Mouse (Mus musculus): ENCODE data around the gene Ksr1. TPM values are rescaled to one million over a fixed set of nuclear protein-coding genes. Genes with fewer than 3 reads are reported as not detected.

Ksr1 gene
- polyA plus RNA-seq, 1 experiment from 2014 or later = 5.8 TPM

DNA sequence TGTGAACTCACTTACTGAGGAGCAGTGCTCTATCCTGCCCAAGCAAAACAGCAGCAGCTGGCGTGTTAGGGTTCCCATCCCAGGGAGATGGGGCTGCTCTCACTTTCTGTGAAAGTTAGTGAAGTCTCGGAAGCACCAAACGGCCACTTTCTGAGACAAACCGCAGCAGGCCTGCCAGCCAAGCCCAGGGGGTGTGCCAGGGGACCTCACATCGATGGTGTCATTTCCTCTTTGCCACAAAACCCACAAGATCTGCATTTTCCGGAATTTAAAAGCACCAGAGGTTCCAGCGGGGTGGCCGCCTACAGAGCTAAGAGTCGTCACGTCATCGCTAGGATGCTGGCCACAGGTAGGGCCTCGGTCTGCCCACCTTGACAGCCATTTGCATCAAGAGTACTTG lies 69.7 kb downstream of the Ksr1 start:
- H3K9ac ChIP-seq (replicated peaks; ENCODE audit: low read length) = no peak overlapping the region
- no peaks in the 10 kb centered on the region for H3K9me3 ChIP-seq (ENCODE audit: control insufficient read depth, low read length)
- no peaks in the 10 kb centered on the region for H3K36me3 ChIP-seq (ENCODE audit: control insufficient read depth, insufficient read depth, low read length)
- H3K4me1 ChIP-seq (ENCODE audit: control insufficient read depth, insufficient read depth, low read length) = no peaks in the 10 kb centered on the region
- ATAC-seq (ENCODE audit: low FRiP score, low TSS enrichment) (no peak), DNase-seq (no peak)
- 90% methylated on average over 12 of the region's 12 CpGs for WGBS
- H3K27ac ChIP-seq (replicated peaks; ENCODE audit: low read depth, low read length) = no peak overlapping the region
- no peaks in the 10 kb centered on the region for H3K27me3 ChIP-seq (ENCODE audit: control insufficient read depth, insufficient read depth, low read length)
- no peak overlapping the region for H3K4me3 ChIP-seq (replicated peaks; ENCODE audit: low read depth, low read length)
- H3K4me2 ChIP-seq (ENCODE audit: low read length) = no peak overlapping the region

DNA sequence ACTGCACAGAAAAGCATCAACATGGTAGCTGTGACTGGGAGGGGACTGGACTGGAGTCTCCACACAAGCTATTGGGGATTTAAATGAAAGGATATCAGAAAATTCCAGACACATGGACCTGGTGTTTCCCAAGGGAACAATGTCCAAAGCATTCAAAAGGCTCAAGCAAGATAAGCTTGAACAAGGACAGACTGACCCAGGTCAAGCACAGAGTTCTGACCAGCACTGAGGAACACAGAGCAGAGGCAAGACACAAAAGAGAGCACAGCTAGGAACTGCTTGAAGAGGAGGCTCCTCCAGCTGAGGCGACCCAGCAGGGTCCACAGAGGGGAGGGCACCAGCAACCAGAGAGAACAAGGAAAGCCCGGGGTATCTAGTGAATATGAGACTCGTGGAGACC lies 71.2 kb downstream of the Ksr1 start:
- H3K9me3 ChIP-seq (ENCODE audit: control insufficient read depth, low read length) = no peaks in the 10 kb centered on the region
- WGBS = 55% methylated on average over 3 of the region's 3 CpGs
- H3K27ac ChIP-seq (replicated peaks; ENCODE audit: low read depth, low read length) = no peak overlapping the region
- H3K4me2 ChIP-seq (ENCODE audit: low read length) = no peak overlapping the region
- DNase-seq (no peak), ATAC-seq (ENCODE audit: low FRiP score, low TSS enrichment) (no peak)
- H3K9ac ChIP-seq (replicated peaks; ENCODE audit: low read length) = no peak overlapping the region
- H3K36me3 ChIP-seq (ENCODE audit: control insufficient read depth, insufficient read depth, low read length) = no peaks in the 10 kb centered on the region
- no peak overlapping the region for H3K4me3 ChIP-seq (replicated peaks; ENCODE audit: low read depth, low read length)
- H3K27me3 ChIP-seq (ENCODE audit: control insufficient read depth, insufficient read depth, low read length) = no peaks in the 10 kb centered on the region
- peaks cover under 1% of the 10 kb centered on the region; the same call in 1 of the 2 replicates for H3K4me1 ChIP-seq (ENCODE audit: control insufficient read depth, insufficient read depth, low read length)

DNA sequence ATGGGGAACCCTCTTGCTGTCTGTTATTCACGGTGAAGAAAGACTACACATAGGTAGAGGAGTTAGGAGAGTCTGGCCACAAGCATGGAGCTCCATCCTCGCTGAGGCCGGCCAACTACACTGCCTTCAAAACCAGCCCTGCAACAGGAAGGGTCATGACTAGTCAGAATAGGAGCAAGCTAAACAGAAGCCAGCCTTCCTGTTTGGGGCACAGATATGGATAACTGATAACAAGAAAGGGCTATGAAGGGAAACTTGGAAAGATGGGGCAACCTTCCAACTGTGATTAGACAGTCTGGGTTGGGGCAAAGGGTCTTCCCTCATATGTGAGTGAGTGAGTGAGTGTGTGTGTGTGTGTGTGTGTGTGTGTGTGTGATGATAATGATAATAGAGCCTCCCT lies 71.6 kb downstream of the Ksr1 start:
- no peaks in the 10 kb centered on the region for H3K36me3 ChIP-seq (ENCODE audit: control insufficient read depth, insufficient read depth, low read length)
- no peak overlapping the region for H3K27ac ChIP-seq (replicated peaks; ENCODE audit: low read depth, low read length)
- H3K9ac ChIP-seq (replicated peaks; ENCODE audit: low read length) = no peak overlapping the region
- H3K27me3 ChIP-seq (ENCODE audit: control insufficient read depth, insufficient read depth, low read length) = no peaks in the 10 kb centered on the region
- H3K4me2 ChIP-seq (ENCODE audit: low read length) = no peak overlapping the region
- 95% methylated on average over 3 of the region's 3 CpGs for WGBS
- no peak for DNase-seq
- H3K4me3 ChIP-seq (replicated peaks; ENCODE audit: low read depth, low read length) = no peak overlapping the region
- no peaks in the 10 kb centered on the region for H3K9me3 ChIP-seq (ENCODE audit: control insufficient read depth, low read length)
- peaks cover 5% of the 10 kb centered on the region for H3K4me1 ChIP-seq (ENCODE audit: control insufficient read depth, insufficient read depth, low read length)
- ATAC-seq (ENCODE audit: low FRiP score, low TSS enrichment) = no peak

DNA sequence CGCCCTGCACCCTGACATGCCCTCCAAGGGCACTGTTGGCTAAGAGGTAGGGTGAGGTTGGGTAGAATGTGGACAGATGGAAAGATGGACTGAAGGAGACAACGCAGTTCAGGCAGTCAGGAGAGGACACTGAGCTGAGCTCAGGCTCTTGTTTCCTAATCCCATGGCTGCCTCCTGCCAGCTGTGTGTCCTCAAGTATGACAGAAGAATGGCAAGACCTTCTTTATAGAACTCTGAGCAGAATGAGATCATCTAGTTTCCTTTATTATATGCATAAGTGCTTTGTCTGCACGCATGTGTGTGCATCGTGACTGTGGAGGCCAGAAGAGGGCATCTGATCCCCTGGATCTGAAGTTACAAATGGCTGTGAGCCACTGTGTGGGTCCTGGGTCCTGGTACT lies 72.6 kb downstream of the Ksr1 start:
- Histone ChIP-seq H3K4me3 (replicated peaks; ENCODE audit: low read depth, low read length) (no peak overlapping the region), H3K9me3 (ENCODE audit: control insufficient read depth, low read length) (no peaks in the 10 kb centered on the region), H3K27ac (replicated peaks; ENCODE audit: low read depth, low read length) (no peak overlapping the region), H3K36me3 (ENCODE audit: control insufficient read depth, insufficient read depth, low read length) (no peaks in the 10 kb centered on the region), H3K4me1 (ENCODE audit: control insufficient read depth, insufficient read depth, low read length) (peaks cover 6% of the 10 kb centered on the region), H3K4me2 (ENCODE audit: low read length) (no peak overlapping the region), H3K9ac (replicated peaks; ENCODE audit: low read length) (no peak overlapping the region), H3K27me3 (ENCODE audit: control insufficient read depth, insufficient read depth, low read length) (no peaks in the 10 kb centered on the region)
- DNase-seq = no peak
- no peak for ATAC-seq (ENCODE audit: low FRiP score, low TSS enrichment)
- WGBS = 80% methylated on average over 4 of the region's 4 CpGs

DNA sequence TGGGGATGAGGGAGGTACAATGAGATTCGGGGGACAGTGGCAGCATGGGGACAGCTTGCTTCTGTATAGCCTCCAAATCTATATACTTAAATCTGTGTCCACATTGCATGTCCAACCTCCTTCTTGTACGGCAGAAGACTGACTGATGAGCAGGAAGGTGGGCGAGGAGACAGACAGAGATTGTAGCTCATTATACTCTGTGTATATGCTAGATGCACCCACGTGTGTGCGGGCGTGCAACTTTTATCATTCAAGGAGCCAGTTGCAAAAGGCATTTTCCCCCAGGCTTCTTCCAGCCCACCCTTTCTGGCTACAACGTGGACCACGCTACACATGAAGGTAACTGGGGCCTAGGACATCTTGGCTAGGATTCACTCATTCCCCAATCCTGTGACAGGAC lies 74.1 kb downstream of the Ksr1 start:
- Histone ChIP-seq H3K9ac (replicated peaks; ENCODE audit: low read length) (no peak overlapping the region), H3K4me3 (replicated peaks; ENCODE audit: low read depth, low read length) (no peak overlapping the region), H3K9me3 (ENCODE audit: control insufficient read depth, low read length) (no peaks in the 10 kb centered on the region), H3K27me3 (ENCODE audit: control insufficient read depth, insufficient read depth, low read length) (no peaks in the 10 kb centered on the region), H3K4me2 (ENCODE audit: low read length) (no peak overlapping the region), H3K36me3 (ENCODE audit: control insufficient read depth, insufficient read depth, low read length) (no peaks in the 10 kb centered on the region), H3K4me1 (ENCODE audit: control insufficient read depth, insufficient read depth, low read length) (peaks cover 6% of the 10 kb centered on the region), H3K27ac (replicated peaks; ENCODE audit: low read depth, low read length) (no peak overlapping the region)
- 95% methylated on average over 8 of the region's 8 CpGs for WGBS
- ATAC-seq (ENCODE audit: low FRiP score, low TSS enrichment) (no peak), DNase-seq (no peak)

DNA sequence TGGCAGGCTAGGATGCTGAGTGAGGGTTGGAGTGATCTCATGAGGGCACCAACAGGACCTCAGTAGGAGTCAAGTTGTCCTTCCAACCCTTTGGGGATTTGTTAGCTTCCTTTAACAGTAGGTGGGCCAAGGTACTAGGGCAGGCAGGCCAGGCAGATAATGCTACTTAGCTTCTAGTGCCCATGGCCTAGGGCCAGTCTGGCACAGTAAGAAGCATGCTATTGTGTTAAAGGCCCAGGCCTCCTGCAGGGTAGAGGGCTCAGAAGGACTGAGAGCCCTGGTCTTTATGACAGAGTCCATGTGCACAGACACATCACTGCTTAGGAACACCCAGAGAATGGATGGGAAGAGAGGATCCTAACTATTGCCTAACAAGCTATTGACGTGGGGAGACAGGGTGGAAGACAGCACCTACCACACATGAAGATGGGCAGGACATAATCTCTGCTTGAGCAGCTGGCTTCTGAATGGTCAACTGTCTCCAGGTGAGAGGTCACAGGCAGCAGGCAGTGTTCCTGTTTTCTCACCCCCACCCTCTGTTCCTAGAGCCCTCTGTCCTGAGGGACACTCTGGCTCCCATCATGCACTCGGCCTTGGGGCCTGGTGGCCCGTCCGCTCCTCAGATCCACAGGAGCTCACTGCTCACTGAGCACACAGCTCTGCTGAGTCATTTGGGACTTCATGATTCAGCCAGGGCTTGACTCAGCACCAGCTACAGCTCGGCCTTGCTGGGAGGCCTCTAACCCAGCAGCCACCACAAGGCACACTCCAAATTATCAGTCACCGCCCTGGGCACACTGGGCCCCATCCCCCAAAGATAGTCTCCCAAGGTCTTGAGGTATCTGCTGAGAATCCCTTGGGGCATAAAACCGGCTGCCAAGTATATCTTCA lies 74.9 kb downstream of the Ksr1 start:
- no peak overlapping the region for H3K4me3 ChIP-seq (replicated peaks; ENCODE audit: low read depth, low read length)
- 83% methylated on average over 7 of the region's 7 CpGs for WGBS
- no peaks in the 10 kb centered on the region for H3K9me3 ChIP-seq (ENCODE audit: control insufficient read depth, low read length)
- DNase-seq = no peak
- no peak overlapping the region for H3K27ac ChIP-seq (replicated peaks; ENCODE audit: low read depth, low read length)
- no peaks in the 10 kb centered on the region for H3K36me3 ChIP-seq (ENCODE audit: control insufficient read depth, insufficient read depth, low read length)
- ATAC-seq (ENCODE audit: low FRiP score, low TSS enrichment) = no peak
- no peak overlapping the region for H3K4me2 ChIP-seq (ENCODE audit: low read length)
- peaks cover 6% of the 10 kb centered on the region for H3K4me1 ChIP-seq (ENCODE audit: control insufficient read depth, insufficient read depth, low read length)
- no peak overlapping the region for H3K9ac ChIP-seq (replicated peaks; ENCODE audit: low read length)
- no peaks in the 10 kb centered on the region for H3K27me3 ChIP-seq (ENCODE audit: control insufficient read depth, insufficient read depth, low read length)

DNA sequence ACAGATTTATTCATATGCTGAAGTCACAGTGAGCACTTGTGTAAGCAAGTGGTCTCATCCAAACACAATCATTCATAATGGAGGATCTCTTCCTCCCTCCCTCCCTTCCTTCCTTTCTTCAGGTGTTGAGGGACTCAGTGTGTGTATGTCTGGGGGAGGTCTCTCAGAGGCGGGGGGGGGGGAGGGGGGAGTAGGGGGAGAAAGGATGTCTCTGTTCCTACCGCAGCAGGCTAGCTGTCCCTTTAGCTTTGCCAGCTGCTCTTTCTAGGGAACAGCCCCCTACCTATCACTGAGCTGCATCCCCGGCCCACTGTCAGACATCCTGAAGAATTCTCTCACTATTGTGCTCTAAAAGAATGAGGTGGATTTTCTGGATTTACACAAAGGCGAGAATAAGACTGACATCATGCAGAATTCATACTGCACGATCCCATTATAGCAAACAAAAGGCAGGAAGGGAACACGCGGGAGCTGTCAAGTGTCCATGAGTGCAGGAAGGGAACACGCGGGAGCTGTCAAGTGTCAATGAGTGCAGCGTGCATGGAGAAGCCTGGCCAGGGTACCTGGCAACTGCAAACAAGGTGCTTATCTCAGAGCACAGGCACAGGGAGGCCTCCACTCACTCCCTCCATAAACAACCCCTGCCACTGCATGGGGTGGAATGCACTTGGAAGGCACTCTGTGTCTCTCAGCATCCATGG lies 76.6 kb downstream of the Ksr1 start:
- no peak for ATAC-seq (ENCODE audit: low FRiP score, low TSS enrichment)
- WGBS = 18% methylated on average over 9 of the region's 10 CpGs
- Histone ChIP-seq H3K9me3 (ENCODE audit: control insufficient read depth, low read length) (no peaks in the 10 kb centered on the region), H3K9ac (replicated peaks; ENCODE audit: low read length) (no peak overlapping the region; the same call in 1 of the 2 replicates), H3K4me3 (replicated peaks; ENCODE audit: low read depth, low read length) (no peak overlapping the region), H3K4me2 (ENCODE audit: low read length) (no peak overlapping the region), H3K27ac (replicated peaks; ENCODE audit: low read depth, low read length) (peak overlapping the region; percentile 68), H3K4me1 (ENCODE audit: control insufficient read depth, insufficient read depth, low read length) (peaks cover 6% of the 10 kb centered on the region), H3K36me3 (ENCODE audit: control insufficient read depth, insufficient read depth, low read length) (no peaks in the 10 kb centered on the region), H3K27me3 (ENCODE audit: control insufficient read depth, insufficient read depth, low read length) (no peaks in the 10 kb centered on the region)
- DNase-seq = peak; percentile 65

DNA sequence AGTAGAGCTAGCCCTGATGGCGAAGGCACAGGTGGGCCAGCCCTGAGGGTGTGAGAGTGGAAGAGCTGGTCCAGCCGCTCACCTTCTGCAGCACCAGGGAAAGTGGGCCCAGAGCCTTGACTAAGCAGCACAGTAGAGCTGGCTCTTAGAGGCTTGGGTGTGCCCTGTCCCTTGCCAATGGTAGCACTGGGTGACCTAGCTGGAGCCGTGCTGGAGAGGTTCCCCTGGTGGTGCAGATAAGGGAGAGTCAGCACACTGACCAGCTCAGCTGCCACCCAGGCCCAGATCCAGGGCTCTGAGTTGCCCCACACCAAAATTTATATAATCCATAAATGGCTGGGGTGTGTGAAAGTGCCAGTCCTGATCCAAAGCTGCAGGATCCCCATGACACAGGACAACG lies 79.0 kb downstream of the Ksr1 start:
- Histone ChIP-seq H3K36me3 (ENCODE audit: control insufficient read depth, insufficient read depth, low read length) (no peaks in the 10 kb centered on the region), H3K4me2 (ENCODE audit: low read length) (no peak overlapping the region), H3K9me3 (ENCODE audit: control insufficient read depth, low read length) (no peaks in the 10 kb centered on the region), H3K27me3 (ENCODE audit: control insufficient read depth, insufficient read depth, low read length) (no peaks in the 10 kb centered on the region), H3K4me3 (replicated peaks; ENCODE audit: low read depth, low read length) (no peak overlapping the region), H3K9ac (replicated peaks; ENCODE audit: low read length) (no peak overlapping the region), H3K27ac (replicated peaks; ENCODE audit: low read depth, low read length) (no peak overlapping the region), H3K4me1 (ENCODE audit: control insufficient read depth, insufficient read depth, low read length) (peaks cover 9% of the 10 kb centered on the region)
- ATAC-seq (ENCODE audit: low FRiP score, low TSS enrichment) (no peak), DNase-seq (no peak)
- WGBS = 93% methylated on average over 4 of the region's 4 CpGs

DNA sequence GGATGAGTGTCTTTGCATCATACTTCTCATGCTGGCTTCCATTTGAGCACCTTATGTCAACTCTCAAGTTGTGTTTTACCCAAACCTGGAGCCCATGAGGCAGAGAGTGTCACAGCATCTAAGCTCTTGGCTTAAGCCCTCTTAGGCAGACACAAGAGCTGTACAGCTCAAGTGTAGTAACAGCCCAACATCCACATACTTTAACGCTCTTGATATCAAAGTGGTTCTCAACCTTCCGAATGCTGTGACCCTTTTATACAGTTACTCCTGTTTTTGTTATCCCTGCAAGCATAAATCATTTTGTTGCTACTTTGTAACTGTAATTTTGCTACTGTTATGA lies 80.0 kb downstream of the Ksr1 start:
- H3K9ac ChIP-seq (replicated peaks; ENCODE audit: low read length) = no peak overlapping the region
- H3K27me3 ChIP-seq (ENCODE audit: control insufficient read depth, insufficient read depth, low read length) = no peaks in the 10 kb centered on the region
- H3K4me2 ChIP-seq (ENCODE audit: low read length) = no peak overlapping the region
- DNase-seq (no peak), ATAC-seq (ENCODE audit: low FRiP score, low TSS enrichment) (no peak)
- H3K4me1 ChIP-seq (ENCODE audit: control insufficient read depth, insufficient read depth, low read length) = peaks cover 9% of the 10 kb centered on the region
- 98% methylated on average over 2 of the region's 2 CpGs for WGBS
- no peaks in the 10 kb centered on the region for H3K36me3 ChIP-seq (ENCODE audit: control insufficient read depth, insufficient read depth, low read length)
- no peak overlapping the region for H3K27ac ChIP-seq (replicated peaks; ENCODE audit: low read depth, low read length)
- no peak overlapping the region for H3K4me3 ChIP-seq (replicated peaks; ENCODE audit: low read depth, low read length)
- no peaks in the 10 kb centered on the region for H3K9me3 ChIP-seq (ENCODE audit: control insufficient read depth, low read length)
